Mouse (Mus musculus) gastrocnemius, postnatal 10 days (tissue): ENCODE measurements around the gene Ankrd23. TPM values are rescaled to one million over a fixed set of nuclear protein-coding genes. Genes with fewer than 3 reads are reported as not detected.
A peak's percentile ranks its signal among the peaks of the same experiment; 100 is the strongest.

Experiments
- DNase-seq: peaks from one replicate; pipeline ENCODE4 v3.0.0; 2021; ENCODE audit warnings: mixed read lengths
- total RNA-seq, 2 experiments: library from RNA; stranded (reverse); gene quantifications; 2 replicates each; pipeline ENCODE4 v1.2.3; 2021

The Ankrd23 gene
- total RNA-seq, 2 experiments from 2014 or later: 419 to 469 TPM

GRCm38 (mm10) chr1:36545382-36545781 is 8.7 kb upstream of the Ankrd23 start:
- DNase-seq: no peak

- DNase-seq: no peak
Measured at GRCm38 (mm10) chr1:36542925-36543324, 6.2 kb upstream of the Ankrd23 start.

GRCm38 (mm10) chr1:36541844-36542243 is 5.2 kb upstream of the Ankrd23 start:
- no peak for DNase-seq

GRCm38 (mm10) chr1:36540807-36541206 is 4.1 kb upstream of the Ankrd23 start:
- DNase-seq: no peak

- no peak for DNase-seq
Measured at GRCm38 (mm10) chr1:36540132-36540531, 3.4 kb upstream of the Ankrd23 start.

GRCm38 (mm10) chr1:36539186-36539585 is 2.5 kb upstream of the Ankrd23 start, which contains the start of gene Gm42417:
Gene Gm42417, minus strand, starts transcription at chr1:36539429.
- peak; percentile 73 for DNase-seq

- DNase-seq: no peak
Measured at GRCm38 (mm10) chr1:36538727-36539126, 2.0 kb upstream of the Ankrd23 start.

- no peak for DNase-seq
Measured at GRCm38 (mm10) chr1:36536397-36536728, 320 bp downstream of the Ankrd23 start.

- peak; percentile 80 for DNase-seq
Measured at GRCm38 (mm10) chr1:36535477-36536396, 946 bp downstream of the Ankrd23 start.

GRCm38 (mm10) chr1:36534595-36535058 is 2.1 kb downstream of the Ankrd23 start:
- DNase-seq: no peak

- no peak for DNase-seq
Measured at GRCm38 (mm10) chr1:36533546-36533945, 3.1 kb downstream of the Ankrd23 start.

- no peak for DNase-seq
Measured at GRCm38 (mm10) chr1:36531461-36531860, 5.2 kb downstream of the Ankrd23 start.

GRCm38 (mm10) chr1:36530962-36531361 is 5.7 kb downstream of the Ankrd23 start:
- DNase-seq: no peak

GRCm38 (mm10) chr1:36530485-36530884 is 6.2 kb downstream of the Ankrd23 start:
- no peak for DNase-seq

- no peak for DNase-seq
Measured at GRCm38 (mm10) chr1:36529875-36530274, 6.8 kb downstream of the Ankrd23 start.

GRCm38 (mm10) chr1:36529274-36529673 is 7.4 kb downstream of the Ankrd23 start:
- DNase-seq: no peak

GRCm38 (mm10) chr1:36528351-36528750 is 8.3 kb downstream of the Ankrd23 start:
- DNase-seq: no peak

GRCm38 (mm10) chr1:36526903-36527302 is 9.8 kb downstream of the Ankrd23 start:
- DNase-seq: no peak

GRCm38 (mm10) chr1:36525774-36526173 is 10.9 kb downstream of the Ankrd23 start:
- DNase-seq: no peak

- DNase-seq: no peak
Measured at GRCm38 (mm10) chr1:36524058-36524457, 12.6 kb downstream of the Ankrd23 start.

GRCm38 (mm10) chr1:36523332-36524013 is 13.2 kb downstream of the Ankrd23 start:
- no peak for DNase-seq

- DNase-seq: no peak
Measured at GRCm38 (mm10) chr1:36522210-36522609, 14.5 kb downstream of the Ankrd23 start.

GRCm38 (mm10) chr1:36519626-36520025 is 17.1 kb downstream of the Ankrd23 start:
- DNase-seq: no peak
